Mouse (Mus musculus) cortical plate, adult 2 months (tissue): ENCODE results near the gene C1qtnf3. TPM values are rescaled to one million over a fixed set of nuclear protein-coding genes. Genes with fewer than 3 reads are reported as not detected.

Source experiments
- H3K27ac ChIP-seq: fragments of 200-500 bp; 2 replicates; pipeline ENCODE4 v1.5.1; 2012; ENCODE audit warnings: low read length, control low read depth, inconsistent platforms; ENCODE audit not compliant: insufficient read depth
- H3K4me1 ChIP-seq: fragments of 200-500 bp; 2 replicates; pipeline ENCODE4 v1.6.1; 2011; ENCODE audit warnings: low read length; ENCODE audit not compliant: control insufficient read depth, insufficient read depth
- H3K4me3 ChIP-seq: fragments of 200-500 bp; 2 replicates; pipeline ENCODE4 v1.5.1; 2011; ENCODE audit warnings: mild to moderate bottlenecking, low read length, control low read depth; ENCODE audit not compliant: insufficient read depth
- CTCF ChIP-seq: fragments of 200-500 bp; IDR thresholded peaks from 2 replicates; pipeline ENCODE4 v1.5.1; 2011; ENCODE audit warnings: mild to moderate bottlenecking, control low read depth, low read length; ENCODE audit not compliant: insufficient read depth; ENCODE audit errors: extremely low read depth
- POLR2A ChIP-seq: fragments of 200-500 bp; IDR thresholded peaks from 2 replicates; pipeline ENCODE4 v1.6.1; 2011; ENCODE audit warnings: mild to moderate bottlenecking, low read length, control low read depth; ENCODE audit not compliant: insufficient read depth; ENCODE audit errors: extremely low read depth
- polyA plus RNA-seq: library from polyadenylated mRNA; depleted of rRNA; stranded (reverse); fragments of >200 nt; gene quantifications from 2 replicates; pipeline ENCODE4 v1.2.3, GENCODE M21; 2012; rRNA removed

The C1qtnf3 gene
- polyA plus RNA-seq, 1 experiment = 0.13 TPM

GRCm38 (mm10) chr15:11010976-11011548 is 58.9 kb downstream of the C1qtnf3 start:
- Histone ChIP-seq H3K4me1 (no peaks in the 10 kb centered on the region), H3K27ac (no peak overlapping the region), H3K4me3 (no peak overlapping the region)
- TF ChIP-seq POLR2A = no peak
- no peak for TF ChIP-seq CTCF

DNA sequence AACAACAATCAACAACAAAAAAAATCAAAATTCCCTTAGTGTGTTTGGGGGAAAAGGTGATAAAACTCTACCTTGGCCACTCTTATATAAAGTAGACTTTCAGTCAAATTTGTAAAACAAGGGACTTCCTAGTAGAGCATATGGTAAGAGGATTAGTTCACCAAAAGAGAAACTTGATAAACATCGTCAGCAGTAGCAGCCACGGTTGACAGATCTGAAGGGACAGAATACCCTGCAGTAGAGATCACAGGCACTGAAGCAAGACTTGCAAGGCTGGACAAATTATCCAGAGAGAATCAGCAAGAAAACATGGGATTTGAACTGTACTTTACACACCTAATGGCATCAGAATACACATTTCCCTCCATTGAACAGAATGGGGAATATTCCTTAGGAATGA is 62.8 kb downstream of the C1qtnf3 start:
- no peak for TF ChIP-seq POLR2A
- TF ChIP-seq CTCF = no peak
- H3K4me3 ChIP-seq = no peak overlapping the region
- no peaks in the 10 kb centered on the region for H3K4me1 ChIP-seq
- H3K27ac ChIP-seq = no peak overlapping the region

- Histone ChIP-seq H3K27ac (no peak overlapping the region), H3K4me3 (no peak overlapping the region), H3K4me1 (no peaks in the 10 kb centered on the region)
- TF ChIP-seq CTCF (no peak), POLR2A (no peak)
Observed at GRCm38 (mm10) chr15:11026801-11027561, 74.8 kb downstream of the C1qtnf3 start.

Other genes starting within 250 kb of the C1qtnf3 start
- gene Rai14, start 237.7 kb upstream of the C1qtnf3 start, polyA plus RNA-seq = 8.0 and 8.1 TPM in 2 replicates
- 10.3 and 12.6 TPM in 2 replicates for gene Amacr, start 29.4 kb downstream of the C1qtnf3 start, polyA plus RNA-seq
- gene Slc45a2, start 48.4 kb downstream of the C1qtnf3 start, polyA plus RNA-seq = 0.04 and 0.08 TPM in 2 replicates
- gene Rxfp3, start 85.7 kb downstream of the C1qtnf3 start, polyA plus RNA-seq = 0.84 and 1.1 TPM in 2 replicates
- 0.10 and 0.15 TPM in 2 replicates for gene Adamts12, start 112.5 kb downstream of the C1qtnf3 start, polyA plus RNA-seq